Mouse (Mus musculus) C2C12 (cell line): Measurements from ENCODE around the gene Rtp3.

Experiments
- CTCF ChIP-seq: IDR thresholded peaks from one replicate; pipeline ENCODE4 v1.5.1; 2011; ENCODE audit not compliant: control insufficient read depth, insufficient read depth, insufficient read length
- MAX ChIP-seq: IDR thresholded peaks from one replicate; pipeline ENCODE4 v1.6.1; 2011; ENCODE audit warnings: mild to moderate bottlenecking, control low read depth
- MYOD1 ChIP-seq: IDR thresholded peaks from one replicate; pipeline ENCODE4 v1.6.1; 2011; ENCODE audit warnings: low read depth; ENCODE audit not compliant: control insufficient read depth, insufficient read length

DNA sequence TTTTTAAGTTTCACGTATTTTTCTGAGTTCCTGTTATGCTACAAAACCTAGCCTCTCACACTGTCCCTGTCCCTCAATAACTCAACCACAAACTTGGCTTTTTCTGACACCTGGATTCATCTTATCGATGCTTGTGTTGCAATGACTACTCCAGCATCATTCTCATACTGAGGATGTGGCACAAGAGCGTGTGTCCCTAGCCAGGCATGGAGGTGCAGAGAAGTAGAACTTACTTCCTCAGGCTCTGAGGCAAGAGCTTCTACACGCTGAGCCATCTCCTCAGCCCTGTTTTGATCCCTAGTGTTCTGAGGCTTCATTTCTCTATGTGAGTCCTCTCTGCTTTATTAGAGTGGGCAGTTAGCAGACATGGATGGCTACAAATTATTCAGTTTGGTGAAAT, 43.3 kb upstream of the Rtp3 start:
- TF ChIP-seq CTCF: no peak
- TF ChIP-seq MYOD1: no peak
- TF ChIP-seq MAX: no peak
